Mouse (Mus musculus) limb, embryonic 11.5 days (tissue): Measurements from ENCODE around the gene Efcab7. TPM values are rescaled to one million over a fixed set of nuclear protein-coding genes. Genes with fewer than 3 reads are reported as not detected.

Source experiments
- ATAC-seq: fragments of 200-750 bp; cut with Nextera tagmentation; 2 replicates; pipeline ENCODE4 v1.8.0; 2017; ENCODE audit warnings: low read depth; ENCODE audit not compliant: insufficient number of reproducible peaks, low FRiP score, low TSS enrichment
- DNase-seq: peaks from one replicate; pipeline ENCODE4 v3.0.0-alpha.2; 2015; ENCODE audit warnings: low spot score
- H3K27ac ChIP-seq: fragments of 300-500 bp; sonication (generic); replicated peaks from 2 replicates; pipeline ENCODE4 v1.5.1; 2014; ENCODE audit warnings: low read depth, mild to moderate bottlenecking, low read length
- H3K27me3 ChIP-seq: fragments of 300-500 bp; sonication (generic); 2 replicates; pipeline ENCODE4 v1.6.1; 2014; ENCODE audit warnings: mild to moderate bottlenecking, low read length, mixed read lengths; ENCODE audit not compliant: control insufficient read depth, insufficient read depth
- H3K36me3 ChIP-seq: fragments of 300-500 bp; sonication (generic); 2 replicates; pipeline ENCODE4 v1.6.1; 2014; ENCODE audit warnings: mild to moderate bottlenecking, low read length, moderate library complexity, mixed read lengths; ENCODE audit not compliant: control insufficient read depth, insufficient read depth
- H3K4me1 ChIP-seq: fragments of 300-500 bp; sonication (generic); 2 replicates; pipeline ENCODE4 v1.6.1; 2014; ENCODE audit warnings: low read length, mixed read lengths; ENCODE audit not compliant: control insufficient read depth, insufficient read depth
- H3K4me2 ChIP-seq: fragments of 300-500 bp; sonication (generic); 2 replicates; pipeline ENCODE4 v1.6.1; 2014; ENCODE audit warnings: low read depth, mild to moderate bottlenecking, moderate library complexity; ENCODE audit not compliant: severe bottlenecking
- H3K4me3 ChIP-seq: fragments of 300-500 bp; sonication (generic); 2 replicates; pipeline ENCODE4 v1.5.1; 2014; ENCODE audit warnings: low read depth, low read length
- H3K9ac ChIP-seq: fragments of 300-500 bp; sonication (generic); 2 replicates; pipeline ENCODE4 v1.6.1; 2014; ENCODE audit warnings: mild to moderate bottlenecking, low read length
- H3K9me3 ChIP-seq: fragments of 300-500 bp; sonication (generic); 2 replicates; pipeline ENCODE4 v1.6.1; 2016; ENCODE audit warnings: low read length; ENCODE audit not compliant: control insufficient read depth
- WGBS: fragments of 180-500 bp; shearing (Covaris S2); extraction: QIAGEN DNeasy Blood & Tissue Kit; methylation state at CpG from one replicate; pipeline ENCODE4 v1.1.7; 2014; 5-methylcytosine and 5-hydroxymethylcytosine counted together
- polyA plus RNA-seq: library from polyadenylated mRNA; unstranded; fragments of >200 nt; fragmentation: Nextera tagmentation; extraction: Ambion mirVana; gene quantifications from 2 replicates; pipeline ENCODE4 v1.2.1, GENCODE M21; 2014

Gene Efcab7
- polyA plus RNA-seq, 1 experiment from 2014 or later, result 24.8 TPM

- 88% methylated on average over 4 of the region's 4 CpGs for WGBS
- Histone ChIP-seq H3K27me3 (no peaks in the 10 kb centered on the region), H3K4me3 (no peak overlapping the region), H3K9me3 (no peaks in the 10 kb centered on the region), H3K4me2 (no peak overlapping the region), H3K4me1 (no peaks in the 10 kb centered on the region), H3K9ac (no peak overlapping the region), H3K27ac (no peak overlapping the region), H3K36me3 (no peaks in the 10 kb centered on the region)
- ATAC-seq, result no peak
- no peak for DNase-seq
Measured at GRCm38 (mm10) chr4:99926380-99926779, 97.4 kb downstream of the Efcab7 start.

- Histone ChIP-seq H3K4me2 (no peak overlapping the region), H3K27me3 (no peaks in the 10 kb centered on the region), H3K9me3 (no peaks in the 10 kb centered on the region), H3K4me1 (no peaks in the 10 kb centered on the region), H3K36me3 (no peaks in the 10 kb centered on the region), H3K27ac (no peak overlapping the region), H3K4me3 (no peak overlapping the region), H3K9ac (no peak overlapping the region)
- DNase-seq (no peak), ATAC-seq (no peak)
- WGBS, result 76% methylated on average over 6 of the region's 6 CpGs
Measured at GRCm38 (mm10) chr4:99928521-99928920, 99.5 kb downstream of the Efcab7 start.

GRCm38 (mm10) chr4:99929149-99929612, 100.2 kb downstream of the Efcab7 start, which contains the start of gene Pgm1:
Gene Pgm1 (plus strand): TSS chr4:99929414.
- ATAC-seq, result peak; percentile 73
- no peaks in the 10 kb centered on the region for H3K4me1 ChIP-seq

DNA sequence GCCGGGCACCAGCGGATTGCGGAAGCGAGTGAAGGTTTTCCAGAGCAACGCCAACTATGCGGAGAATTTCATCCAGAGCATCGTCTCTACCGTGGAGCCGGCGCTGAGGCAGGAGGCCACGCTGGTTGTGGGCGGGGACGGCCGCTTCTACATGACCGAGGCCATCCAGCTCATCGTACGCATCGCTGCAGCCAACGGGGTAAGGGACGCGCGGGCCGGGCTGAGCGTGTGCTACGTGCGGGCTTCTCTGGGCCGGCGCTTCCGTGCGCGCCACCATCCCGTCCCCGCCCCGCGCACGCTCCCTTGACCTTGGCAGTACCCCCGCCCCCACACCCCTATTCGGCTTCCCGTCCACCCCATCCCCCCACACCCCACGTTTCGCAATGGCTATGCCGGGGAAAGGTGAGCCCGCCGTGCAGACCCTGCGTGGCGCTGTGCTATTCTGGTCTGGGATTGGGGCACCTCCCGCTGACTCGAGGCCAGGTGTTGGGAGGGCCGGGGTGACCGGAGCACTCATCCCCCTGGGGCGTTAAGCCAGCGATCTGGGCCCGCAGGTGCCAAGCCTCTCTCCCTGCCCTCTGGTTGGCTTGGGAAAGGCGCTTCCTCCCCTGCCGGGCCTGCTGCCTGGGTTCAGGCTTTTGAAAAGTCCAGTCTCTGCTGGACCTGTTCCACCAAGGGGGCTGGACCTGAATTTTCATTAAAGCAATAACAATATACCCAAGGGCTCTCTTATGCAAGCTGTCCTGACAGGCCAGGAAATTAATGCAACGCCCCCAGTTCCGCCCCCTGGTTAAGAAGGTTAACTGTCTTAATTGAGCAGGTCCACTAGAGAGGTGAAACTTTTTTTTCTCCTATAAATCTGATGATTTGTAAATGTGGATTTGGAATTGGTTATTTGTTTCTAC, 100.9 kb downstream of the Efcab7 start, which contains the start of gene Itgb3bp:
Gene Itgb3bp (minus strand): TSS at position 201 of the 905 bp plus-strand sequence.
- peak within 1 kb of the TSS; percentile 74 for H3K27ac ChIP-seq
- WGBS, result under 1% methylated on average over 56 of the region's 57 CpGs
- H3K36me3 ChIP-seq, result no peaks in the 10 kb centered on the region
- peak within 1 kb of the TSS; percentile 86 for H3K4me2 ChIP-seq
- H3K27me3 ChIP-seq, result no peaks in the 10 kb centered on the region
- DNase-seq (peak; percentile 80), ATAC-seq (peak; percentile 91)
- no peaks in the 10 kb centered on the region for H3K9me3 ChIP-seq
- H3K9ac ChIP-seq, result peak within 1 kb of the TSS; percentile 70
- H3K4me3 ChIP-seq, result peak within 1 kb of the TSS; percentile 67
- H3K4me1 ChIP-seq, result no peaks in the 10 kb centered on the region

More at GRCm38 (mm10) chr4:99929149-99929612, 100.2 kb downstream of the Efcab7 start, which contains the start of gene Pgm1:
- Histone ChIP-seq H3K27ac (peak within 1 kb of the TSS; percentile 74), H3K9ac (peak within 1 kb of the TSS; percentile 70), H3K36me3 (no peaks in the 10 kb centered on the region), H3K4me3 (peak within 1 kb of the TSS; percentile 67), H3K9me3 (no peaks in the 10 kb centered on the region), H3K4me2 (peak within 1 kb of the TSS; percentile 86), H3K27me3 (no peaks in the 10 kb centered on the region)
- no peak for DNase-seq
- 5% methylated on average over 23 of the region's 23 CpGs for WGBS

- H3K9ac ChIP-seq, result no peak overlapping the region
- H3K36me3 ChIP-seq, result no peaks in the 10 kb centered on the region
- no peaks in the 10 kb centered on the region for H3K9me3 ChIP-seq
- no peaks in the 10 kb centered on the region for H3K27me3 ChIP-seq
- H3K4me2 ChIP-seq, result peak overlapping the region; percentile 86
- ATAC-seq, result no peak
- no peaks in the 10 kb centered on the region for H3K4me1 ChIP-seq
- no peak overlapping the region for H3K27ac ChIP-seq
- no peak for DNase-seq
- WGBS, result 61% methylated on average over 10 of the region's 10 CpGs
- no peak overlapping the region for H3K4me3 ChIP-seq
Measured at GRCm38 (mm10) chr4:99930518-99931239, 101.7 kb downstream of the Efcab7 start.

- no peaks in the 10 kb centered on the region for H3K36me3 ChIP-seq
- no peak overlapping the region for H3K27ac ChIP-seq
- no peaks in the 10 kb centered on the region for H3K27me3 ChIP-seq
- ATAC-seq, result no peak
- no peak overlapping the region for H3K9ac ChIP-seq
- 70% methylated on average over 11 of the region's 11 CpGs for WGBS
- no peak for DNase-seq
- no peaks in the 10 kb centered on the region for H3K4me1 ChIP-seq
- no peaks in the 10 kb centered on the region for H3K9me3 ChIP-seq
- H3K4me2 ChIP-seq, result no peak overlapping the region
- no peak overlapping the region for H3K4me3 ChIP-seq
Measured at GRCm38 (mm10) chr4:99931240-99931580, 102.2 kb downstream of the Efcab7 start.

DNA sequence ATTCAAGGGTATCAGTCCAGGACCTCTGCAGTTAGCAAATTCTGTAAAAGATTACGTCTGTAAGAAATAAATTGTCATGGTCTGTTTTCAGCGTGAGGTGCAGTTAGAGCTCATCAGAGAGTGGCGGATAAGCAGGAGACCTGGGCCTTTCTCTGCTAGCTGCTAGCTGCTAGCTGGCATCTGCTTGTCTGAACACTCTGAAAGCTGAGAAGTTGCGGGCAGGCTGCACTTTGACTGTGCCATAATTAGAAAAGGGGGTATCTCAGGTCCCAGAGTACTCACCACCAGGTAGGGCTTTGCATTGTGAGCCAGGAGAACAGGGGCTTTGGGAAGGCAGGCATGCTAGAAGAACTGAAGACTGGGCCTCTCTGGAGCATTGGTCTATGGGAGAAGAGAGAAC, 102.8 kb downstream of the Efcab7 start:
- H3K27ac ChIP-seq, result no peak overlapping the region
- no peak for ATAC-seq
- H3K4me1 ChIP-seq, result no peaks in the 10 kb centered on the region
- no peak for DNase-seq
- no peaks in the 10 kb centered on the region for H3K36me3 ChIP-seq
- H3K9me3 ChIP-seq, result no peaks in the 10 kb centered on the region
- no peak overlapping the region for H3K9ac ChIP-seq
- no peaks in the 10 kb centered on the region for H3K27me3 ChIP-seq
- H3K4me3 ChIP-seq, result no peak overlapping the region
- 84% methylated on average over 4 of the region's 4 CpGs for WGBS
- H3K4me2 ChIP-seq, result no peak overlapping the region

GRCm38 (mm10) chr4:99934859-99935258, 105.9 kb downstream of the Efcab7 start:
- Histone ChIP-seq H3K36me3 (no peaks in the 10 kb centered on the region), H3K4me3 (no peak overlapping the region), H3K4me2 (no peak overlapping the region), H3K9me3 (no peaks in the 10 kb centered on the region), H3K27me3 (no peaks in the 10 kb centered on the region), H3K27ac (no peak overlapping the region), H3K4me1 (no peaks in the 10 kb centered on the region), H3K9ac (no peak overlapping the region)
- no peak for ATAC-seq
- DNase-seq, result no peak
- 94% methylated on average over 7 of the region's 7 CpGs for WGBS
